Mouse (Mus musculus) hindbrain, embryonic 16.5 days (tissue): ENCODE results near the gene Adamts12. TPM values are rescaled to one million over a fixed set of nuclear protein-coding genes. Genes with fewer than 3 reads are reported as not detected.

Experiments
- ATAC-seq: fragments of 200-750 bp; cut with Nextera tagmentation; 2 replicates; pipeline ENCODE4 v1.8.0; 2017; ENCODE audit warnings: moderate TSS enrichment, moderate library complexity
- H3K27ac ChIP-seq: fragments of 300-500 bp; sonication (generic); 2 replicates; pipeline ENCODE4 v1.5.1; 2014; ENCODE audit warnings: low read depth, mild to moderate bottlenecking, control low read depth, low read length, moderate library complexity
- H3K27me3 ChIP-seq: fragments of 300-500 bp; sonication (generic); replicated peaks from 2 replicates; pipeline ENCODE4 v1.6.1; 2014; ENCODE audit warnings: low read length; ENCODE audit not compliant: control insufficient read depth, insufficient read depth
- H3K36me3 ChIP-seq: fragments of 300-500 bp; sonication (generic); 2 replicates; pipeline ENCODE4 v1.6.1; 2014; ENCODE audit warnings: mild to moderate bottlenecking, low read length, moderate library complexity, mixed read lengths; ENCODE audit not compliant: control insufficient read depth, insufficient read depth
- H3K4me1 ChIP-seq: fragments of 300-500 bp; sonication (generic); 2 replicates; pipeline ENCODE4 v1.6.1; 2014; ENCODE audit warnings: low read depth, low read length; ENCODE audit not compliant: control insufficient read depth, insufficient read depth
- H3K4me2 ChIP-seq: fragments of 300-500 bp; sonication (generic); 2 replicates; pipeline ENCODE4 v1.6.1; 2014; ENCODE audit warnings: mild to moderate bottlenecking, low read length, control low read depth, moderate library complexity
- H3K4me3 ChIP-seq: fragments of 300-500 bp; sonication (generic); 2 replicates; pipeline ENCODE4 v1.5.1; 2014; ENCODE audit warnings: mild to moderate bottlenecking, low read length, control low read depth, moderate library complexity
- H3K9ac ChIP-seq: fragments of 300-500 bp; sonication (generic); 2 replicates; pipeline ENCODE4 v1.6.1; 2014; ENCODE audit warnings: low read depth, mild to moderate bottlenecking, control low read depth, low read length, moderate library complexity
- H3K9me3 ChIP-seq: fragments of 300-500 bp; sonication (generic); 2 replicates; pipeline ENCODE4 v1.6.1; 2014; ENCODE audit warnings: mild to moderate bottlenecking, low read length, moderate library complexity; ENCODE audit not compliant: control insufficient read depth
- WGBS: fragments of 180-500 bp; shearing (Covaris S2); extraction: QIAGEN DNeasy Blood & Tissue Kit; methylation state at CpG from one replicate; pipeline ENCODE4 v1.1.7; 2014; 5-methylcytosine and 5-hydroxymethylcytosine counted together
- polyA plus RNA-seq: library from polyadenylated mRNA; unstranded; fragments of >200 nt; fragmentation: Nextera tagmentation; extraction: Ambion mirVana; gene quantifications from 2 replicates; pipeline ENCODE4 v1.2.1, GENCODE M21; 2015

Gene Adamts12
- polyA plus RNA-seq, 1 experiment from 2014 or later, result 1.6 TPM

DNA sequence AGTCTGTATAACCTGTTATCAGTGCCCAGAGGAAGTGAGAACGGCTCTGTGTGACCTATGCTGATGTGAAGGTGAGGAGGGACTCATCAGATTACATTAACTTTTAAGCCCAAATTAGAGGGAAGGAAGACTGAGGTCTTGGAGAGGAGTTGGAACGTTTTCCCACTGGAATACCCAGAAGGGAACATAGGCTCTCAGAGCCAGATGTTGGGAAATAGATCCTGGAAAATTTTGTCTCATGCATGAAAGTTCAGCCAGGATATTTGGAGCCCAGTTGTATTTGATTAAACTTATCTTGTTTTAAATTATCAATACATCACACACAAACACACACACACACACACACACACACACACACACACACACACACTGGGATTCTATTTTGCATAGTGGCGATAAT lies 140.3 kb downstream of the Adamts12 start:
- Histone ChIP-seq H3K4me2 (no peak overlapping the region), H3K4me3 (no peak overlapping the region), H3K9me3 (no peaks in the 10 kb centered on the region), H3K9ac (no peak overlapping the region), H3K36me3 (no peaks in the 10 kb centered on the region), H3K27ac (no peak overlapping the region), H3K4me1 (no peaks in the 10 kb centered on the region), H3K27me3 (no peaks in the 10 kb centered on the region)
- ATAC-seq, result no peak
- WGBS, result 81% methylated on average over 3 of the region's 3 CpGs

DNA sequence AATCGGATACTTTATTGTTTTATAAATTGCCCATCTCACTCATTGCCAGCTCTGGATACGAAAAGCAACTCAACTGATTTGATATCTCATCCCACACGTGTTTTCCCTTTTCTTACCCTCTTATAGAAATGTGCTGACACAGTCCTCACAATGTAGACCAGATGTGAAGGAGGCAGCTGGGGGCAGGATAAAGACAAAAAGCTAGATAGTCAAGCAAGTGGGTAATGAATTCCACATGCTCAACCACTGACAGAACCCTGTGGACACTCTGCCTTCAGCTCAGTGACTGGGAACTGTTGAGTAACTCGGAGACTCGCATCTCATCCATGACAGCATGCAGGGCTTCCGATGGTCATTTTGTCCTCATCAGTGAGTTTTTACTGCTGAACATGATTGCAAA lies 146.4 kb downstream of the Adamts12 start:
- Histone ChIP-seq H3K9ac (no peak overlapping the region), H3K27ac (no peak overlapping the region), H3K4me1 (no peaks in the 10 kb centered on the region), H3K9me3 (no peaks in the 10 kb centered on the region), H3K4me2 (no peak overlapping the region), H3K27me3 (no peaks in the 10 kb centered on the region), H3K4me3 (no peak overlapping the region), H3K36me3 (no peaks in the 10 kb centered on the region)
- WGBS, result 89% methylated on average over 6 of the region's 6 CpGs
- no peak for ATAC-seq

DNA sequence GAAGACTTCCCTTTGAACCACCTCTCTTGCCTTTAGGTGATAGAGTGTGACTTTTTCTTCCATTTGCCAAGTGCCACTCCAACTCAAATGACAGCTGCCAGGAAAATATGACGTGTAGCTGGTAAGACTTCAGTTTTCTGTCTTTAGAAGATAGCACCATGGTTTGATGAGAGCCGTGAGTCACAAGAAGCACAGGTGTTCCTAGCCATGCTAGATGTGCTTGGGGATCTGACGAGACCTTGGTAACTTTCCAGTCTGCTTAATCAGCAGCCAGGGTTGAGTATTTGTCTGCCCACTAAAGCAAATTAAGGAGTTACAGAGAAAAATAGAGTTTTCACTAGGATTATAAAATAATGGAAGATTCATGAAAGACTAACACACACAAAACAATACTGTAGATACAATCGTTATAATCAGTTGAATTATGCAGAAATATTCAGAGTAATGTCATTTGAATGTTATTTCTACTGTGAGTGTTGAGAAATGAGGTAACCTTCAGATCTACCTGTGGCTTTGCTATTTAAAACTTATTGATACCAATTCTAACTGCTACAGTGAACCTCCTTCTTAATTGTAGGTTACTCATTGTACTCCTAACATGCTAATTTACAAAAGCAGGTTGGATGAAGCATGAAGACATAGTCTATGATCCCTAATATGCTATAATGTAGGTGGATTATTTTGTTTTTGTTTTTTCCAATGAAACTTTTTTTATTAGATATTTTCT lies 169.5 kb downstream of the Adamts12 start:
- Histone ChIP-seq H3K9me3 (no peaks in the 10 kb centered on the region), H3K4me2 (no peak overlapping the region), H3K36me3 (no peaks in the 10 kb centered on the region), H3K9ac (no peak overlapping the region), H3K27me3 (no peaks in the 10 kb centered on the region), H3K4me1 (no peaks in the 10 kb centered on the region), H3K4me3 (no peak overlapping the region), H3K27ac (no peak overlapping the region)
- ATAC-seq, result no peak
- 90% methylated on average over 4 of the region's 4 CpGs for WGBS

DNA sequence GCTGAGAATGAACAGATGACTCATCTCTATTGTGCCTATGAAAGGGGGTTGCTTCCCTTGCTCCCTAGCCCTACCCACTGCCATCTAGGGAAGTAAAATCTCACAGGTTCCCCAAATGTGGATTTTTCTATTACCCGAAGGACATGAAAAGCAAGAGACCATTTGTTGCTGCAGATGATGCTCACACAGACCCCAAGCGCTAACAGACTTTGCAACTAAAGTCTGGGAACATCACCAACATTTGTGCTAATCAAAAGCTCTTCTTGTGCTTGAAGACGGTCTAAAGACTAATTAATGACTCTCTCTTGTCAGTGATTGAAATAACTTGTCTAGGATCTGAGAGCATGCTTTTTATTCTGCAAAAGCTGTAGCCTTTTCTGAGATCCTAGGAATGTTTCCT lies 175.8 kb downstream of the Adamts12 start:
- no peak overlapping the region for H3K9ac ChIP-seq
- no peak overlapping the region for H3K4me2 ChIP-seq
- no peaks in the 10 kb centered on the region for H3K4me1 ChIP-seq
- H3K4me3 ChIP-seq, result no peak overlapping the region
- no peaks in the 10 kb centered on the region for H3K9me3 ChIP-seq
- H3K27me3 ChIP-seq, result no peaks in the 10 kb centered on the region
- H3K27ac ChIP-seq, result no peak overlapping the region
- WGBS, result 80% methylated on average over 3 of the region's 3 CpGs
- ATAC-seq, result no peak
- no peaks in the 10 kb centered on the region for H3K36me3 ChIP-seq

DNA sequence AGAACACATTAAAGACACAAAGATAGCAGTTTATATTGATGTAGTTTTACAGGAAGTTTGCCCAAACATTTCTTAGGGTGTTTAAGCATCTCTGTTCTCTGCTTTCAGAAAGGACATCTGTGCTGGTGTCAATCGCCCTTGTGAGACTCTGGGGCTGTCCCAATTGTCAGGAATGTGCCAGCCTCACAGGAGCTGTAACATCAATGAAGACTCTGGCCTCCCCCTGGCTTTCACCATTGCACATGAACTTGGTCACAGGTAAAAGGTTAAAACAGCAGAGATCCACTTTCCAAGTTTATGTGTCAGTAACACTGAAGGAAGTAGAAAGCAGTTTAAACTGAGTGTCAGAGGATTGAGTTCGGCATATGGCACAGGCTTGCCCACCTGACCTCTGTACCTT lies 176.7 kb downstream of the Adamts12 start:
- no peaks in the 10 kb centered on the region for H3K36me3 ChIP-seq
- H3K9ac ChIP-seq, result no peak overlapping the region
- H3K27me3 ChIP-seq, result no peaks in the 10 kb centered on the region
- H3K27ac ChIP-seq, result no peak overlapping the region
- H3K9me3 ChIP-seq, result no peaks in the 10 kb centered on the region
- ATAC-seq, result no peak
- WGBS, result 83% methylated on average over 2 of the region's 2 CpGs
- H3K4me2 ChIP-seq, result no peak overlapping the region
- no peaks in the 10 kb centered on the region for H3K4me1 ChIP-seq
- no peak overlapping the region for H3K4me3 ChIP-seq

DNA sequence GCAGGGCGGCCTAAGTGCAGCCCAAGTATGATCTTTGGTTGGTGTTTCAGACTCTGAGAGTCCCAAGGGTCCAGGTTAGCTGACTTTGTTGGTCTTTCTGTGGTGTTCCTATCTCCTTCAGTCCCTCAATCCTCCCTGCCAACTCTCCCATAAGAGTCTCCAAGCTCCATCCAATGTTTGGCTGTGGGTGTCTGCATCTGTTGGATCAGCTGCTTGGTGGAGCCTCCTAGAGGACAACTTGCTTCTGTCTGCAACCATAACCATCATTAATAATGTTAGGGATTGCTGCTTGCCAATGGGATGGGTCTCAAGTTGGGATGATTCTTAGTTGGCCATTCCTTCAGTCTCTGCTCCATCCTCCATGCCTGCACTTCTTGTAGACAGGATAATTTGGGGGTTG lies 181.8 kb downstream of the Adamts12 start:
- H3K27ac ChIP-seq, result no peak overlapping the region
- no peaks in the 10 kb centered on the region for H3K36me3 ChIP-seq
- H3K27me3 ChIP-seq, result no peaks in the 10 kb centered on the region
- no peak for ATAC-seq
- no peak overlapping the region for H3K9ac ChIP-seq
- H3K4me2 ChIP-seq, result no peak overlapping the region
- H3K4me3 ChIP-seq, result no peak overlapping the region
- 94% methylated on average over 1 of the region's 1 CpGs for WGBS
- H3K9me3 ChIP-seq, result no peaks in the 10 kb centered on the region
- H3K4me1 ChIP-seq, result no peaks in the 10 kb centered on the region

DNA sequence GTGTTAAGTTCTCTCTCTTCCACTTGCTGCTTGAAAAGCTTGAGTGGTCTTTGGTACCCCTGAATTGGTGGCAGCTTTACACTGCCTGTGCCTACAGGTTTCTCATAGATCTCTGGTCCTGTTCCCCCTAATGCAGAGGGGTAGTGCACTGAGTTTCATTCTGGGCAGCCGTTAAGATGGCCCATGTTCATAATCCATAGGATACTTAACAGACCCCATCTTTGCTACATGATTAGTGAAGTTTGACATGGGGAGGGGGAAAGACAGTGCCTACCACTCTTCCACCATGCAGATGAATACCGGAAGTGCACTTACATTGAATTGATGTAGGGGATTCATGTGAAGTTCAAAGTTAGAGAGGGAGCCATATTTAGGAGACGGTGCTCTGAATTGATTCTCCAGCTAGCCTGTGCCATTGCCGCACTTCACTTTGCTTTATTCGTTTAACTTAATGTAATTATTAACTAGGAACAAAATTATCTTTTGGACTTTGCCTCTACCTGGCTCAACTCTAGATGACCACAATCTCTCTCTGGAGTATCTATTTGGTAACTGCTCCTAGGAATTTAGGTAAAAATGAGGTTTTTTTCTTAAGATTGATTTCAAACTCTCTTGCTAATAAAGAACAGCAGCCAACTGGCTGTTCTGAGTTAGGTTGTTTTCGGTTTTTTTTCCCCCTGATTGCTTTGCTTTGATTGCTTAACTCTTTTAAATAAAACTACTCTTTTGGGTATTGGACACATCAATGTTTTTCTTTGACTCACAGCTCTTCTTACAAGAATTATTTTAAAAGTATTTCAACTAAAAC lies 214.9 kb downstream of the Adamts12 start:
- H3K27ac ChIP-seq, result no peak overlapping the region
- no peak overlapping the region for H3K9ac ChIP-seq
- H3K36me3 ChIP-seq, result no peaks in the 10 kb centered on the region
- H3K4me3 ChIP-seq, result no peak overlapping the region
- H3K4me1 ChIP-seq, result no peaks in the 10 kb centered on the region
- no peaks in the 10 kb centered on the region for H3K27me3 ChIP-seq
- no peak overlapping the region for H3K4me2 ChIP-seq
- 94% methylated on average over 6 of the region's 6 CpGs for WGBS
- no peaks in the 10 kb centered on the region for H3K9me3 ChIP-seq
- ATAC-seq, result no peak

DNA sequence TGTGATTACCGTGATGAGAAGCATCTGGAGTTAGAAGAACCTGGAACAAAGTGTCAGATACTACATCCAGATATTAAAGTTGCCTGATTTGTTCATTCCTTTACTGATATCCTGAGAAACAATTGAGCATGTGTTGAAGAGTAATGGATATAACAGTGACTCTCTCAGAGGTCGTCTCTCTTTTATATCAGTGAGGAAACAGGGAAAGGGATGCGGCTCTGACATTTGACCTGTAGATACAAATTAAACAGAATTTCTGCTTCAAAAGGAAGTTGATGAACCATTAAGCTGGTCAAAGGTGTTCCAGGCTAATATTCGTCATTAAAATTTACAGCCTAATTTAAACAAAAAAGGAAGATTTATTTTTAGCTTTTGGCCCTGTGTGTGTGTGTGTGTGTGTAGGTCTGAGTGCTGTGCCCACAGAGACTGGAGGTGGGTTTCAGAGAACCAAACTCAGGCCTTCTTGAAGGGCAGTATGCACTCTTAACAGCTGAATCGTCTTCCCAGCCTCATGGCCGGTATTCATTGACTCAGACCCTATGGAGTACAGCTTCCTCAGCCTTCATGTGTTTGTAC lies 216.2 kb downstream of the Adamts12 start:
- ATAC-seq, result no peak
- WGBS, result 83% methylated on average over 6 of the region's 6 CpGs
- no peak overlapping the region for H3K4me2 ChIP-seq
- no peaks in the 10 kb centered on the region for H3K9me3 ChIP-seq
- H3K36me3 ChIP-seq, result no peaks in the 10 kb centered on the region
- H3K4me1 ChIP-seq, result no peaks in the 10 kb centered on the region
- H3K27ac ChIP-seq, result no peak overlapping the region
- no peak overlapping the region for H3K9ac ChIP-seq
- no peaks in the 10 kb centered on the region for H3K27me3 ChIP-seq
- no peak overlapping the region for H3K4me3 ChIP-seq

DNA sequence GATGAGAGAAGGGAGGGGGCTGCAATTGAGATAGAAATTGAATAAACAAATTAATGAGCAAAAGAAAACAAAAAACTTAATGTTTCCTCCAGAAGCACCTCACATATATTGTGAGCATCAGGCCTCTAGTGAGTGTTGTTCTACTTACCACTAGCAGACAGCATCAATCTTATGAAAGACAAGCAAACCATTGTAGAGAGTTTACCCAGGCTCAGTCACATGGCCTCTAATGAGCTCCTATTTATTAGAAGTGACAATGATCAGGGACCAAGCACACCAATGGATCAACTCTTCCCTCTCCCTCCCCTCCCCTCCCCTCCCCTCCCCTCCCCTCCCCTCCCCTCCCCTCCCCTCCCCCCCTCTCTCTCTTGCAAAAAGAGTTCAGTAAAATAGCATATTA lies 218.6 kb downstream of the Adamts12 start:
- H3K27ac ChIP-seq, result no peak overlapping the region
- no peaks in the 10 kb centered on the region for H3K27me3 ChIP-seq
- ATAC-seq, result no peak
- no peak overlapping the region for H3K4me2 ChIP-seq
- no peaks in the 10 kb centered on the region for H3K36me3 ChIP-seq
- H3K9ac ChIP-seq, result no peak overlapping the region
- H3K4me3 ChIP-seq, result no peak overlapping the region
- H3K4me1 ChIP-seq, result no peaks in the 10 kb centered on the region
- no peaks in the 10 kb centered on the region for H3K9me3 ChIP-seq
